Mouse (Mus musculus) erythroblast, embryonic 14.5 days (primary cell): Measurements from ENCODE around the gene Plaa.

Experiments
- GATA1 ChIP-seq: IDR thresholded peaks from 2 replicates; pipeline ENCODE4 v1.6.1; 2012; ENCODE audit warnings: low read length, inconsistent platforms, mixed read lengths
- TAL1 ChIP-seq: IDR thresholded peaks from 3 replicates; pipeline ENCODE4 v1.6.1; 2012; ENCODE audit warnings: low read length, inconsistent platforms, mixed read lengths

GRCm38 (mm10) chr4:94556265-94557054 is 46.6 kb downstream of the Plaa start, which contains the start of the genes Gm10306 and Caap1:
- TF ChIP-seq GATA1 (no peak), TAL1 (no peak)
